Mouse (Mus musculus): ENCODE measurements at regions not wholly inside any gene's neighbourhood (a gene's known extent, or its start where the extent isn't known, plus 50 kb on each side); places are given as distances from the start of the nearest gene placed in this dataset.

- no peak for DNase-seq (ENCODE audit: low spot score)
Measured at GRCm38 (mm10) chr13:47398976-47399375, 276.5 kb downstream of the Rnf144b start.

GRCm38 (mm10) chr13:47413261-47413660, 290.8 kb downstream of the Rnf144b start:
- no peak for DNase-seq (ENCODE audit: low spot score)

GRCm38 (mm10) chr13:47413940-47414339, 291.5 kb downstream of the Rnf144b start:
- no peak for DNase-seq (ENCODE audit: low spot score)

- DNase-seq (ENCODE audit: low spot score), result no peak
Measured at GRCm38 (mm10) chr13:47429856-47430365, 307.5 kb downstream of the Rnf144b start.

GRCm38 (mm10) chr13:47430409-47430808, 308.0 kb downstream of the Rnf144b start:
- DNase-seq (ENCODE audit: low spot score), result no peak

GRCm38 (mm10) chr13:47435631-47436030, 313.2 kb downstream of the Rnf144b start:
- no peak for DNase-seq (ENCODE audit: low spot score)

GRCm38 (mm10) chr13:47444876-47445275, 322.4 kb downstream of the Rnf144b start:
- no peak for DNase-seq (ENCODE audit: low spot score)

- DNase-seq (ENCODE audit: low spot score), result peak; percentile 22
Measured at GRCm38 (mm10) chr13:47452186-47452760, 329.8 kb downstream of the Rnf144b start.

GRCm38 (mm10) chr13:47462148-47462547, 339.7 kb downstream of the Rnf144b start:
- DNase-seq (ENCODE audit: low spot score), result no peak

GRCm38 (mm10) chr13:47471543-47472213, 349.2 kb downstream of the Rnf144b start:
- DNase-seq (ENCODE audit: low spot score), result peak; percentile 6

GRCm38 (mm10) chr13:47480159-47480558, 357.7 kb downstream of the Rnf144b start:
- no peak for DNase-seq (ENCODE audit: low spot score)

GRCm38 (mm10) chr13:47484819-47485218, 362.4 kb downstream of the Rnf144b start:
- no peak for DNase-seq (ENCODE audit: low spot score)

- no peak for DNase-seq (ENCODE audit: low spot score)
Measured at GRCm38 (mm10) chr13:47486111-47486510, 363.7 kb downstream of the Rnf144b start.

- DNase-seq (ENCODE audit: low spot score), result no peak
Measured at GRCm38 (mm10) chr13:47486658-47487057, 364.2 kb downstream of the Rnf144b start.

- DNase-seq (ENCODE audit: low spot score), result no peak
Measured at GRCm38 (mm10) chr13:47505380-47505955, 383.0 kb downstream of the Rnf144b start.

GRCm38 (mm10) chr13:47532935-47533334, 410.5 kb downstream of the Rnf144b start:
- DNase-seq (ENCODE audit: low spot score), result no peak

GRCm38 (mm10) chr13:47537156-47537555, 414.7 kb downstream of the Rnf144b start:
- no peak for DNase-seq (ENCODE audit: low spot score)

GRCm38 (mm10) chr13:47549626-47550025, 427.2 kb downstream of the Rnf144b start:
- DNase-seq (ENCODE audit: low spot score), result no peak

GRCm38 (mm10) chr13:47552251-47552650, 429.8 kb downstream of the Rnf144b start:
- DNase-seq (ENCODE audit: low spot score), result no peak

- DNase-seq (ENCODE audit: low spot score), result no peak
Measured at GRCm38 (mm10) chr13:47554198-47554597, 431.7 kb downstream of the Rnf144b start.

GRCm38 (mm10) chr13:47557196-47557974, 434.9 kb downstream of the Rnf144b start:
- DNase-seq (ENCODE audit: low spot score), result no peak

- DNase-seq (ENCODE audit: low spot score), result no peak
Measured at GRCm38 (mm10) chr13:47562836-47563235, 440.4 kb downstream of the Rnf144b start.

Measured in embryo, embryonic 10.5 days (tissue).